Mouse (Mus musculus) neural tube, embryonic 14.5 days (tissue): ENCODE results near the gene Gm10382. TPM values are rescaled to one million over a fixed set of nuclear protein-coding genes. Genes with fewer than 3 reads are reported as not detected.
"Not testable (repeated sequence)": the region's sequence is repeated elsewhere in the genome, so short reads cannot be mapped to it uniquely, and the experiment has no call there.

Experiments used
- ATAC-seq: fragments of 200-750 bp; cut with Nextera tagmentation; 2 replicates; pipeline ENCODE4 v1.8.0; 2017; ENCODE audit warnings: low read depth, mild to moderate bottlenecking, moderate TSS enrichment, moderate library complexity
- H3K27ac ChIP-seq: fragments of 300-500 bp; sonication (generic); 2 replicates; pipeline ENCODE4 v1.5.1; 2014; ENCODE audit warnings: low read depth, mild to moderate bottlenecking, control low read depth, low read length, moderate library complexity, mixed read lengths
- H3K27me3 ChIP-seq: fragments of 300-500 bp; sonication (generic); 2 replicates; pipeline ENCODE4 v1.6.1; 2014; ENCODE audit warnings: low read length; ENCODE audit not compliant: control insufficient read depth, insufficient read depth
- H3K36me3 ChIP-seq: fragments of 300-500 bp; sonication (generic); 2 replicates; pipeline ENCODE4 v1.6.1; 2014; ENCODE audit warnings: low read length, mixed read lengths; ENCODE audit not compliant: control insufficient read depth, insufficient read depth
- H3K4me1 ChIP-seq: fragments of 300-500 bp; sonication (generic); 2 replicates; pipeline ENCODE4 v1.6.1; 2014; ENCODE audit warnings: low read length; ENCODE audit not compliant: control insufficient read depth, insufficient read depth
- H3K4me2 ChIP-seq: fragments of 300-500 bp; sonication (generic); 2 replicates; pipeline ENCODE4 v1.6.1; 2014; ENCODE audit warnings: mild to moderate bottlenecking, low read depth, low read length, control low read depth
- H3K4me3 ChIP-seq: fragments of 300-500 bp; sonication (generic); 2 replicates; pipeline ENCODE4 v1.5.1; 2014; ENCODE audit warnings: low read depth, low read length, control low read depth, mixed read lengths
- H3K9ac ChIP-seq: fragments of 300-500 bp; sonication (generic); replicated peaks from 2 replicates; pipeline ENCODE4 v1.6.1; 2014; ENCODE audit warnings: low read depth, mild to moderate bottlenecking, control low read depth, low read length, mixed read lengths
- H3K9me3 ChIP-seq: fragments of 300-500 bp; sonication (generic); 2 replicates; pipeline ENCODE4 v1.6.1; 2016; ENCODE audit warnings: low read length; ENCODE audit not compliant: control insufficient read depth
- WGBS: fragments of 180-500 bp; shearing (Covaris S2); extraction: QIAGEN DNeasy Blood & Tissue Kit; methylation state at CpG from one replicate; pipeline ENCODE4 v1.1.7; 2014; 5-methylcytosine and 5-hydroxymethylcytosine counted together
- polyA plus RNA-seq: library from polyadenylated mRNA; unstranded; fragments of >200 nt; fragmentation: Nextera tagmentation; extraction: Ambion mirVana; gene quantifications from 2 replicates; pipeline ENCODE4 v1.2.1, GENCODE M21; 2014

Gm10382 gene
- polyA plus RNA-seq, 1 experiment from 2014 or later, result 0.50 TPM

GRCm38 (mm10) chr5:125407020-125407830 lies 18.1 kb downstream of the Gm10382 start:
- no peak for ATAC-seq
- H3K27ac ChIP-seq, result peak overlapping the region; percentile 73
- peak overlapping the region; percentile 42; the same call in 1 of the 2 replicates for H3K9ac ChIP-seq
- no peaks in the 10 kb centered on the region for H3K27me3 ChIP-seq
- H3K4me1 ChIP-seq, result peaks cover 7% of the 10 kb centered on the region
- H3K4me2 ChIP-seq, result peak overlapping the region; percentile 43
- 66% methylated on average over 13 of the region's 13 CpGs for WGBS
- H3K36me3 ChIP-seq, result no peaks in the 10 kb centered on the region
- H3K9me3 ChIP-seq, result no peaks in the 10 kb centered on the region
- peak overlapping the region; percentile 46 for H3K4me3 ChIP-seq

- ATAC-seq, result no peak
- no peaks in the 10 kb centered on the region for H3K27me3 ChIP-seq
- no peaks in the 10 kb centered on the region for H3K9me3 ChIP-seq
- no peak overlapping the region for H3K9ac ChIP-seq
- no peaks in the 10 kb centered on the region for H3K36me3 ChIP-seq
- no peak overlapping the region for H3K4me2 ChIP-seq
- H3K4me1 ChIP-seq, result peaks cover 7% of the 10 kb centered on the region
- WGBS, result 76% methylated on average over 14 of the region's 14 CpGs
- H3K27ac ChIP-seq, result no peak overlapping the region
- no peak overlapping the region for H3K4me3 ChIP-seq
These were observed 18.9 kb downstream of the Gm10382 start for GRCm38 (mm10) chr5:125407910-125408575.

DNA sequence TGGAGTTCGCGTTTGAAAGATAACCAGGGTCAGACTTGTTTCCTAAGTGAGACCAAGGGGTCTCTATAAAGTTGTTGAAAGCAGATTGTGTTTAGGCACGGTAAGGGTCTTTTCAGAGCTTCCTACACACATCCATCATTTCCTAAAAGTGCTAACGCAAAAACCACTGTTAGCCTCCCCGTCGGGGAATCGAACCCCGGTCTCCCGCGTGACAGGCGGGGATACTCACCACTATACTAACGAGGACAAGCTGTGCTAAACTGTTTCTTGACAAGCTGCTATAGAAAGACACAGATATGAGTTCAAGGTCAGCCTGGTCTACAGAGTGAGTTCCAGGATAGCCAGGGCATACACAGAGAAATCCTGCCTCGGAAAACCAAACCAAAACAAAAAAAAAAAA lies 19.7 kb downstream of the Gm10382 start:
- H3K27me3 ChIP-seq, result no peaks in the 10 kb centered on the region
- ATAC-seq, result peak; percentile 50; the same call in 1 of the 2 replicates
- H3K4me1 ChIP-seq, result peaks cover 7% of the 10 kb centered on the region
- H3K27ac ChIP-seq, result no peak overlapping the region
- peak overlapping the region; percentile 18 for H3K4me3 ChIP-seq
- no peaks in the 10 kb centered on the region for H3K36me3 ChIP-seq
- 1% methylated on average over 13 of the region's 13 CpGs for WGBS
- no peak overlapping the region for H3K9ac ChIP-seq
- H3K4me2 ChIP-seq, result peak overlapping the region; percentile 32; the same call in 1 of the 2 replicates
- no peaks in the 10 kb centered on the region for H3K9me3 ChIP-seq

GRCm38 (mm10) chr5:125409348-125410090 lies 20.4 kb downstream of the Gm10382 start:
- Histone ChIP-seq H3K36me3 (peaks cover 2% of the 10 kb centered on the region), H3K9me3 (no peaks in the 10 kb centered on the region), H3K4me2 (peak overlapping the region; percentile 32; the same call in 1 of the 2 replicates), H3K9ac (no peak overlapping the region), H3K4me1 (peaks cover 7% of the 10 kb centered on the region), H3K27me3 (no peaks in the 10 kb centered on the region), H3K27ac (no peak overlapping the region), H3K4me3 (peak overlapping the region; percentile 18)
- ATAC-seq, result 0 out of 2 replicates have a peak, but pooled peaks have one; percentile 39
- WGBS, result 9% methylated on average over 20 of the region's 20 CpGs

DNA sequence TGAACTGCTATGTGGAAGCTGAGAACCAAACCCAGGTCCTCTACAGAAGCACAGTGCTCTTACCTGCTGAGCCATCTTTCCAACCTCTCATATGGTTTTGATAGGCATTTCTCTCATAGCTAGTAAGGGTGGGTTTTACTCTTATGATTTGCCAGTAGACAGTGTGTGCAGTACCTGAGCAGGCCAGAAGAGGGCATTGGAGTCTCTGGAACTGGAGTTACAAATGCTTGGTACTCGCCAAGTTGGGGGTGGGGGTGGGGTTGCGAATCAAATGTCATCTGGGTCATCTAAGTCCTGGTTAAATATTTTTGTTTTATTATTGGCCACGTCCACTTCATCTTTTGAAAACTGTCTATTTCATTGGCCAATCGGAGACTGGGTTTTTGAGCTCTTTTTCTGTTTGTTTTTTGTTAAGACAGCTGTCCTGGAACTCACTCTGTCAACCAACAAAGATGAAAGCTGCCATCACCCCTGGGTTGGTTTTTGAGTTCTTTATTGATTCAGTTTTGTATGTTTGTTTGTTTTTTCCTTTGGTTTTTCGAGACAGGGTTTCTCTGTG lies 22.9 kb downstream of the Gm10382 start:
- H3K9me3 ChIP-seq, result no peaks in the 10 kb centered on the region
- 64% methylated on average over 5 of the region's 5 CpGs for whole genome bisulfite sequencing
- no peak overlapping the region for H3K27ac ChIP-seq
- ATAC-seq, result no peak
- H3K27me3 ChIP-seq, result no peaks in the 10 kb centered on the region
- H3K36me3 ChIP-seq, result peaks cover 27% of the 10 kb centered on the region
- no peak overlapping the region for H3K4me2 ChIP-seq
- no peak overlapping the region for H3K9ac ChIP-seq
- H3K4me3 ChIP-seq, result no peak overlapping the region
- H3K4me1 ChIP-seq, result peaks cover 3% of the 10 kb centered on the region

DNA sequence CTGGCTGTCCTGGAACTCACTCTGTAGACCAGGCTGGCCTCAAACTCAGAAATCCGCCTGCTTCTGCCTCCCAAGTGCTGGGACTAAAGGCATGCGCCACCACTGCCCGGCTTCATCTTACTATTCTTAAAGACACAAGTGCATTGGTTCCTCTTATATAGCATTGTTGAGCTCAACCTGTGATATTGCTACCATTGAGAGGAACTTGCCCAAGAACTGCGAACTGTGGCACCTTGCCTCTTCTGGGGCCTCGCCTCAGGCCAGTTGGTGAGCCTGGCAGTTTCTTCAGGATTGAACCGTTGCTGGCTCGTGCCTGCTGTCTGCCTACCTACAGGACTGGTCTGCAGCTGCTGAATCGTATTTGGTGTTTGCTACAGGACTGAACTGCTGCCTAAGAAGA lies 23.4 kb downstream of the Gm10382 start:
- not testable (repeated sequence) for H3K27ac ChIP-seq, H3K4me2 ChIP-seq, H3K27me3 ChIP-seq, H3K9me3 ChIP-seq, H3K9ac ChIP-seq, H3K4me1 ChIP-seq, H3K4me3 ChIP-seq, ATAC-seq
- whole genome bisulfite sequencing, result 91% methylated on average over 8 of the region's 8 CpGs
- H3K36me3 ChIP-seq, result peaks cover 31% of the 10 kb centered on the region

- ATAC-seq, result no peak
- Histone ChIP-seq H3K36me3 (peaks cover 44% of the 10 kb centered on the region), H3K27me3 (no peaks in the 10 kb centered on the region), H3K9ac (no peak overlapping the region), H3K4me1 (no peaks in the 10 kb centered on the region), H3K4me3 (no peak overlapping the region), H3K27ac (no peak overlapping the region), H3K4me2 (no peak overlapping the region), H3K9me3 (no peaks in the 10 kb centered on the region)
- 76% methylated on average over 4 of the region's 4 CpGs for WGBS
These were observed 24.6 kb downstream of the Gm10382 start for GRCm38 (mm10) chr5:125413763-125414162.

DNA sequence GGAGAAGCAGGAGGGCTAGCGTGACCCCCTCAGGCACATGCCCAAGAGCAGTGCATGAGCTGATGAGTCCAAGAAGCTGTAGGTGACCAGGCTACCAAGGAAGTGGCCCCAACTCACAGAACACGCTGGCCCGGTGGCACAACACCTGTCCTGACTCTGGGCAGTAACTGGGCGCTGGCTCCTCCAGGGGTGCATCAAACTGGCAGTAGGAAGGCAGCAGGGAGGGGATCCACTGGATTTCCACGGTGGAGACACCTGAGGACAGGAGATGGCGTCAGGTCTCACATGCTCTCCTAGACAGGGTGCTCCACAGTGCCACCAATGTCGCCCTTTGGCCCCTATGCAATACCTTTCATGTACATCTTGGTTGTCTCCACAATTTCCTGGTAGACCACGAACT lies 27.1 kb downstream of the Gm10382 start:
- no peak overlapping the region for H3K9ac ChIP-seq
- WGBS, result 93% methylated on average over 8 of the region's 8 CpGs
- no peak for ATAC-seq
- H3K9me3 ChIP-seq, result no peaks in the 10 kb centered on the region
- H3K4me1 ChIP-seq, result no peaks in the 10 kb centered on the region
- no peak overlapping the region for H3K27ac ChIP-seq
- no peak overlapping the region for H3K4me2 ChIP-seq
- H3K36me3 ChIP-seq, result peaks cover 59% of the 10 kb centered on the region
- H3K4me3 ChIP-seq, result no peak overlapping the region
- H3K27me3 ChIP-seq, result no peaks in the 10 kb centered on the region
